Mouse (Mus musculus): Measurements from ENCODE around the gene Pgam5. TPM values are rescaled to one million over a fixed set of nuclear protein-coding genes. Genes with fewer than 3 reads are reported as not detected.

Pgam5 gene
- total RNA-seq (2015) (42.9 and 47.8 TPM in 2 replicates), total RNA-seq (2017) (32.7 and 35.3 TPM in 2 replicates)

- peak; percentile 93 for ATAC-seq (replicated peaks; ENCODE audit: poor library complexity)
Measured at GRCm38 (mm10) chr5:110269141-110270101, at the start of gene Pgam5. Gene Pgam5 (minus strand): TSS chr5:110269913.

- no peak for ATAC-seq (replicated peaks; ENCODE audit: poor library complexity)
Measured at GRCm38 (mm10) chr5:110313127-110313526, 43.4 kb upstream of the Pgam5 start.

- ATAC-seq (replicated peaks; ENCODE audit: poor library complexity): no peak
Measured at GRCm38 (mm10) chr5:110308861-110309260, 39.1 kb upstream of the Pgam5 start.

GRCm38 (mm10) chr5:110300591-110300990 is 30.9 kb upstream of the Pgam5 start:
- no peak for ATAC-seq (replicated peaks; ENCODE audit: poor library complexity)

GRCm38 (mm10) chr5:110296637-110297036 is 26.9 kb upstream of the Pgam5 start:
- ATAC-seq (replicated peaks; ENCODE audit: poor library complexity): no peak

GRCm38 (mm10) chr5:110291649-110292048 is 21.9 kb upstream of the Pgam5 start:
- 0 out of 2 replicates have a peak, but pooled peaks have one; percentile 39 for ATAC-seq (replicated peaks; ENCODE audit: poor library complexity)

- ATAC-seq (replicated peaks; ENCODE audit: poor library complexity): no peak
Measured at GRCm38 (mm10) chr5:110287084-110287475, 17.4 kb upstream of the Pgam5 start.

- ATAC-seq (replicated peaks; ENCODE audit: poor library complexity): peak; percentile 36
Measured at GRCm38 (mm10) chr5:110286446-110287083, 16.9 kb upstream of the Pgam5 start.

GRCm38 (mm10) chr5:110285770-110286445 is 16.2 kb upstream of the Pgam5 start, which contains the start of the genes Pxmp2 and Pole:
Gene Pxmp2 (minus strand): TSS chr5:110286186.
Gene Pole (plus strand): TSS chr5:110286306.
- peak; percentile 81 for ATAC-seq (replicated peaks; ENCODE audit: poor library complexity)

- no peak for ATAC-seq (replicated peaks; ENCODE audit: poor library complexity)
Measured at GRCm38 (mm10) chr5:110285156-110285555, 15.4 kb upstream of the Pgam5 start.

GRCm38 (mm10) chr5:110284536-110284935 is 14.8 kb upstream of the Pgam5 start:
- peak; percentile 67 for ATAC-seq (replicated peaks; ENCODE audit: poor library complexity)

GRCm38 (mm10) chr5:110281984-110282383 is 12.3 kb upstream of the Pgam5 start:
- ATAC-seq (replicated peaks; ENCODE audit: poor library complexity): no peak

- ATAC-seq (replicated peaks; ENCODE audit: poor library complexity): no peak
Measured at GRCm38 (mm10) chr5:110276910-110277309, 7.2 kb upstream of the Pgam5 start.

GRCm38 (mm10) chr5:110276391-110276790 is 6.7 kb upstream of the Pgam5 start:
- no peak for ATAC-seq (replicated peaks; ENCODE audit: poor library complexity)

- ATAC-seq (replicated peaks; ENCODE audit: poor library complexity): no peak
Measured at GRCm38 (mm10) chr5:110274846-110275245, 5.1 kb upstream of the Pgam5 start.

GRCm38 (mm10) chr5:110274147-110274546 is 4.4 kb upstream of the Pgam5 start:
- ATAC-seq (replicated peaks; ENCODE audit: poor library complexity): peak; percentile 54

GRCm38 (mm10) chr5:110270242-110270641 is 529 bp upstream of the Pgam5 start:
- ATAC-seq (replicated peaks; ENCODE audit: poor library complexity): no peak

GRCm38 (mm10) chr5:110266941-110267340 is 2.8 kb downstream of the Pgam5 start:
- no peak for ATAC-seq (replicated peaks; ENCODE audit: poor library complexity)

- no peak for ATAC-seq (replicated peaks; ENCODE audit: poor library complexity)
Measured at GRCm38 (mm10) chr5:110244091-110244490, 25.6 kb downstream of the Pgam5 start.

- peak; percentile 36 for ATAC-seq (replicated peaks; ENCODE audit: poor library complexity)
Measured at GRCm38 (mm10) chr5:110232346-110232745, 37.4 kb downstream of the Pgam5 start.

- no peak for ATAC-seq (replicated peaks; ENCODE audit: poor library complexity)
Measured at GRCm38 (mm10) chr5:110231638-110232037, 38.1 kb downstream of the Pgam5 start.

All from megakaryocyte progenitor cell, adult 5-6 weeks (primary cell).